8 mouse cellular contexts compared by ENCODE assay signal in the genomic region with DNA sequence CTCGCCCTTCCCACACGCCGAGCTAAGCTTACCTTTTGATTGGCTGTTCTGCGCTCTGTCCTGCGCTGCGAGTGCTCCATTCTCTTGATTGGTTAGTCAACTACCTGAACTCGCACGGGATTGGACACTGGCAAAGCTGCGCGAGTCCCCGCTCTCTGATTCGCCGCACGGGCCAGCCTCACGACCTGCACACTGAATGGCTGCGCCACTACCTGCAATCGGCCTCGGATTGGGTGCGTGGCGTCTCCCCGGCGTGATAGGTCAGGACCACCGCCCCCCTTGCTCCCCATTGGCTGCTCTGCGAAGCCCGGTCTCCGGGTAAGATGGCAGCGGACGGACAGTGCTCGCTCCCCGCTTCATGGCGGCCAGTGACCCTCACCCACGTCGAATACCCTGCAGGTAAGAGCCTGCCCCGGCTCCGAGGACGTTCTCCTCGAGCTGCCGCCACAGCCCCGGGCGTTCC. TPM values are rescaled to one million over a fixed set of nuclear protein-coding genes. Genes with fewer than 3 reads are reported as not detected.
DNase-seq lines count a peak whose midpoint lies in the region; ATAC-seq lines count a peak whose summit lies in the region.

A gene (plus strand): TSS at position 141 of the 463 bp plus-strand sequence.

- DNase-seq in NIH3T3 (ENCODE audit: low read depth): peak; percentile 98
- DNase-seq in cerebellum, postnatal 10 days: peak; percentile 97 to 98
- DNase-seq in frontal cortex, postnatal 14 days (ENCODE audit: low spot score in 2 of 2): peak; percentile 99 to 100
- peak; percentile 82 to 96 for DNase-seq in layer of hippocampus, postnatal 25 days (ENCODE audit: extremely low spot score in 1 of 2, low spot score in 1 of 2)
- peak; percentile 98 for DNase-seq in lung, postnatal 25 days (ENCODE audit: low spot score)
- DNase-seq in retina, embryonic 14.5 days (ENCODE audit: low spot score): peak; percentile 98
- DNase-seq in thymus, postnatal 4 days: peak; percentile 93

- peak within 1 kb of the TSS; percentile 93 for H3K9ac ChIP-seq in hindbrain, embryonic 13.5 days

- peak; percentile 99 for ATAC-seq in hindbrain, embryonic 13.5 days (ENCODE audit: low FRiP score)

- H3K27ac ChIP-seq in hindbrain, embryonic 13.5 days: peak within 1 kb of the TSS; percentile 96

- no peaks in the 10 kb centered on the region for H3K9me3 ChIP-seq in hindbrain, embryonic 13.5 days

- under 1% methylated on average over 40 of the region's 40 CpGs for WGBS in hindbrain, embryonic 13.5 days

- H3K4me1 ChIP-seq in hindbrain, embryonic 13.5 days (replicated peaks): peaks cover 29% of the 10 kb centered on the region

- peaks cover 22% of the 10 kb centered on the region for H3K36me3 ChIP-seq in hindbrain, embryonic 13.5 days

- peak within 1 kb of the TSS; percentile 99 for H3K4me2 ChIP-seq in hindbrain, embryonic 13.5 days

- peak within 1 kb of the TSS; percentile 82 for H3K4me3 ChIP-seq in hindbrain, embryonic 13.5 days

- H3K27me3 ChIP-seq in hindbrain, embryonic 13.5 days: no peaks in the 10 kb centered on the region

RNA-seq across cellular contexts. Expression of the gene that starts here (rescaled TPM):
- polyA plus RNA-seq in hindbrain, embryonic 13.5 days (2015; fragmentation: Nextera tagmentation; extraction: Ambion mirVana): 51.2 and 53.9 TPM in 2 replicates
- 10 to 100 TPM; 25.1 to 27.5 TPM for total RNA-seq in layer of hippocampus, postnatal 25 days (2021)

Comparison
In these comparisons a context has a peak if more than half of its experiments do, and no peak if none do; other contexts are left out.
1. Peak in every context shown above with its lines: DNase-seq, ATAC-seq, H3K4me3 ChIP-seq and H3K27ac ChIP-seq.